Mouse (Mus musculus): ENCODE measurements around the gene Hormad1.

DNA sequence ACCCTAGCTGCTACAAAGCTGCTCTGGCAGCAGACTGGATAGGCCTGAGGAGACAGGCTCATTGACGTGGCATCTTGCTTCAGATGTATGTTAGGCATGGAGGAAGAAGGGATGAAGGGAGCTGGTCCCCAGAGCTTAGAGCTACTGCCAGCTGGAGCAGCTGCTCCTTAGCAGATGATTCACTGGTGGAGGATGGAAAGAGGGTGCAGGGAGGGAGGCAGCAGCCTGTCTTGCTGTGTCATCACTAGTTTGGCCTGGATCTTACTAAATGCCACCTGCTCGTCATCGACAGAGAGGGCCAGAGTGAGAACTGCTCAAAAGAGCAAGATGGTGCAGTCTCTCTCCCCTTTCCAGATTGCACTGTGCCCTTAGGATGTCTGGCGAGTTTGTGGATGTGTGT, 70.3 kb downstream of the Hormad1 start:
- TF ChIP-seq ZC3H11A (IDR thresholded peaks at IDR 0.05; ENCODE audit: borderline replicate concordance, low read depth, low read length), result no peak
- TF ChIP-seq MAFK (IDR thresholded peaks at IDR 0.05; ENCODE audit: insufficient read depth, low read depth, low read length), result no peak
- TF ChIP-seq CHD2 (IDR thresholded peaks at IDR 0.05; ENCODE audit: low read depth, low read length), result no peak
- no peak for TF ChIP-seq ZNF384 (IDR thresholded peaks at IDR 0.05; ENCODE audit: low read depth, low read length)

Measured in ES-E14 (cell line).